Mouse (Mus musculus) thymus, adult 2 months (tissue): ENCODE results near the gene Faap100.

Experiments
- CTCF ChIP-seq: fragments of 200-500 bp; IDR thresholded peaks from 2 replicates; pipeline ENCODE4 v1.5.1; 2012; ENCODE audit warnings: mild to moderate bottlenecking, control low read depth, low read length, moderate library complexity, borderline replicate concordance; ENCODE audit not compliant: control insufficient read depth, poor library complexity, insufficient read depth; ENCODE audit errors: extremely low read depth
- POLR2A ChIP-seq: fragments of 200-500 bp; IDR thresholded peaks from 2 replicates; pipeline ENCODE4 v1.6.1; 2012; ENCODE audit warnings: mild to moderate bottlenecking, low read length, control low read depth, moderate library complexity; ENCODE audit not compliant: control insufficient read depth, poor library complexity, insufficient read depth; ENCODE audit errors: extremely low read depth

DNA sequence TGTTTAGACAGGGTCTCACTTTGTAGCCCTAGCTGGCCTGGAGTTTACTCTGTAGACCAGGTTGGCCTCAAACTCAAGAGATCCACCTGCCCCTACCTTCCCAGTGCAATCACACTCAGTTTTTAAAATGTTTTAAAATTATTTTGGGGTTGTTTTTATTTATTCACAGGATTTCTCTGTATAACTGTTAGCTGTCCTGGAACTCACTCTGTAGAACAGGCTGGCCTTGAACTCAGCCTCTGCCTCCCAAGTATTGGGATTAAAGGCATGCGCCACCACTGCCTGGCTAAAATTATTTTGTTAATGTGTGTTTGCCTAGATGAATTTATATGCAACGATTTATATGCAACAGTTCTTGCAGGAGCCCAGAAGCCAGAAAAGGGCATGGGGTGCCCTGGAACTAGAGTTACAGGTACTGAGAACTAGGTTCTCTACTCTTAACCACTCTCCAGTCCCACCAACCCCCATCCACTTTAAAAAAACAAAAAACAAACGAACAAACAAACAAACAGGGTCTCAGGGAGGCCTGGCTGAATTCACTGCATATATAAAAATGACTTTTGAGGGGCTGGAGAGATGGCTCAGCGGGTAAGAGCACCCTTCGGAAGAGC is 34.1 kb downstream of the Faap100 start:
- TF ChIP-seq CTCF (no peak), POLR2A (no peak)
